Mouse (Mus musculus) CD8-positive naive resting alpha-beta T cell, adult 2 months (primary cell): Measurements from ENCODE around the gene Slamf8.

Source experiments
- DNase-seq, 2 experiments: peaks; one replicate each; pipeline ENCODE4 v3.0.0; 2022; ENCODE audit warnings: low read depth in 2 of 2, low spot score in 2 of 2

Slamf8 gene

DNA sequence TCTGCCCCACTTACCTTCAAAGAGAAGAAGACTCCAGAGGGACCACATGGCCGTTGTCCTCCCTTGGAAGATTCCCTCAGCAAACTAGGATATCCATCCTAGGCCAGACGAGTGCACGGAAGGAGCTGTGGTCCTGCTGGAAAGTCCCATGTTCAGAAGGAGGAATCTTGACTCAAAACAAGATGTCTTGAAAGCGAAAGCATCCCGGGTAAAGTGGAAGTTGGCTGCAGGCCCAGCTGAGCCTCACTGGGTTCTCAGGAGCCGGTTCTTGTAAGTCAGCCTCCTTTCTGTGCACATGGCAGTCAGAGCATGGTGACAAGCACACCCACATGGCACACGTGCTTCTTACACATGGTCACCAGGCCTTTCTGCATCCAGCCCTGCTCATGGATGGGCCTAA, at the start of gene Slamf8:
Gene Slamf8, minus strand, starts transcription at position 184 of the 400 bp plus-strand sequence.
- DNase-seq: no peak

DNA sequence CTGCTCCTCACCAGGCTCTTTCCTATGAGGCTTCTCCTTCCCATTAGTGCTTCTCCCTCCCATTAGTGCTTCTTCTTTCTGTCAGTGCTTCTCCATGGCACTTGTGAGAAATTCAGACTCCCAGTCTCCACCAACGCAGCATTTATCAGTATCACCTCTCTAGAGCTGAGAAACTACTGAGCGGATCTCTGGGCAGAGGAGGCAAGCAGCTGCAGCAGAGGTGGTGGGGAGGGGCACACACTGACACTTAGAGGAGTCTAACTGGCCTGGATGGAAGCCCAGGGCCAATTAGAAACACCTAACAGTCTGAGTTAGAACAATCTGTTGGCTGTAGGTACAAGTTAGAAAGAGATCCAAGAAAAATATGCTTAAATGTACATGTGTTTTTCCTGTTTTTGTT, 48.4 kb upstream of the Slamf8 start:
- no peak for DNase-seq

DNA sequence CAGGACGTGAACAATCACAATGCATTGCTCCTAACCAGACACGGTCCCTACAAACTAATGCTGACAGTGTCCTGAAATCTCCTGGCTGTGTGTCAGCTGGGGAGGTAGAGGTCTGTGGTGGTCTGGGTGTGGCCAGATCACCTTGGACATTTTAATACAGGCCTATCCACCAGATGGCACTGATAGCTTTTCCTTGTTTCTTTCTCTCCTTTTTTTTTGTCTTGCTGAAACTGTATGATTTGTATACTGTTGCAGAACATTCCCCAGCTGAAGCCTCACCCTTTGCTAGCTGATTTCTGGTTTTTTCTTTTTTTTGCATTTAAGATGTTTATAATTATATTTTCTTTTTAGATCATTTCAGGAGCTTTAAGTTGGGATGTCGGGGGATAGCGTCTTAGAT, 47.4 kb upstream of the Slamf8 start:
- no peak for DNase-seq

DNA sequence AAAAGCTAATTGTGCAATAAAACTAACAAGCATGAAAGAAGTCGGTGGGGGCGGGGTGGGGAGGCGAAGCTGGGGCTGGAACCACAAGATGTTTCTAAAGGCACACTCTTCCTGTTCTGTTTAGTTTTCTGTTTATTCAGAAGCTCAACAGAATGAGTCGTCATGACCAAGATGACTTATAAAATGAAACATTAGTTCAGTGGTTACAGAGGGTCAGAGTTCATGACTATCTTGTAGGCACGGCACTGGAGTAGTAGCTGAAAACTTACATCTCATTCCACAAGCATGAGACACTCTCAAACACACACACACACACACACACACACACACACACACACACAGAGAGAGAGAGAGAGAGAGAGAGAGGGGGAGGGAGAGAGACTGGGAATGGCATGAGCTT, 45.9 kb upstream of the Slamf8 start:
- DNase-seq: no peak

DNA sequence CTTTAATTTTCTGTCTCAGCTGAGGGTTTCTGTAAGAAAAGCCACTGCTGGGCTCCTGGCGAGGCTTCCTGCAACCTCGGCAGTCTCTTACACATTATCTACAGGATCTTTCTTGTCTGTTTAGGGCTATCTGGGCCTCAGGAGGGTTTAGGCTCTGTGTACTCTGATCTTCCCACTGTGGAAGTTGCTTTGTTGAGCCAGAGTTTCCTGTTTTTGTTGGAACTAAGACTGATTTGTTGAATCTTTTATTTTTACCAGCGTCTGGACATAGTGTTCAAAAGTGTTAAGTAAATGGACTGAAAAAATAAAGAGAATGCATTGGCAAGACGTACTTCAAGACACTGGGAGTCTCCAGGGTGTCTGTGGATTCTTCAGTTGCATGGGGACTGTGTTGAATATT, 44.9 kb upstream of the Slamf8 start:
- DNase-seq: no peak

DNA sequence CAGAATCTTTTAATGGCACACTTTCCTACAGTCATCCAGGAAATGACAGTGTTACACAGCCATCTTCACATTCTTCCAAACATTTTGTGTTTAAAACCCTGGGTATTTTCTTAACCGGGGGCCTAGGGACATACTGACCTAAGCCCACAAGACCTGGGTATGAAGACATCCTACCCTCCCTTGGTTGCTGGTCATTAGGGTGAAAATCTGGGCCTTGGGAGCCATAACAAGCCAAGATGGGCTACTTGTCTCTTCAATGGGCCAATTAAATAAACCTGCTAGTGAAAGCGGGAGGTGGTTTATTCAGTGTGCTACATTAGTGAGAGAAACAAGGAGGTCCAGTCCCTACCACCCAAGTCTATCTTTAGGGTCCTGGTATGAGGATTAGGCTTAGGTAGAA, 43.8 kb upstream of the Slamf8 start:
- DNase-seq: no peak

DNA sequence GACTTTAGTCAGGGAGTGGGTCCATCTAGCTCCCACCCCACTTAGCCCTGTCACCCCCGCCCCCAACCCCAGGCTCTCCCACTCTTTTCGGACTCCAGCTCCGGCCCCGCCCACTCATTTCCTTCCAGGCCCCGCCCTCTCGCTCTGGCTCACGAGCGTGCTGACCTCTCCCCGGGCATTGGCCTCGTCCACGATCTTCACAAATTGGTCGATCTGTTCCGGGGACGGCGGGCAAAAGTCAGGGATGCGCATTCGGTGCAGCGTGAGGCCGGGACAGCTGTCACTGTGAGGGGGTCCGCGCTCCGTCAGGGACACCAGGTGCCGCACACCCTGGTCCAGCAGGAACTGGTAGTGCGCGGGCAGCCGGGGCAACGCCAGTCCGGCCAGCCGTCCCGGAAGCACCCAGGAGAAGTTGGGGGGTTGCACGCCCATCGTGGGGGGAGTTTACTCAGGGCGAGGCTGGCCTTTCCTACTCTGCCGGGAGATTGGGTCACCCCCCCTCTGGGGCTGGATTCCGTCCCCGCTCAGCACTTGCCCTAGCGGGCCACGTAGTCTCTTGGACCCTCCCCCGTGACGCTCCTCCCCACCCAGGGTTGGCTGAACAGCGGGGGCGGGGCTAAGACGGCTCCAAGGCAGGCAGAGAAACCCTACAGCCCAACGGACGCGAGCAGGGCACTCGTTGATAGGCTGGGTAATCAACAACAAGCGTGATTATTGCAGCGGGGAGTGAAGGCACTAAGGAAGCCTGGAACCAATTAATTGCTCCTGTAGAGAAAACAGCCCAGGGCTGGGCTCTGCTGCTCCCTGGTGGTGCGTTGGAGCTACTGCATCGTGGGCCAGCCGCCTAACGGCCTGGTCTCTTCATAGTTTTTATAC, 42.3 kb upstream of the Slamf8 start, which contains the start of gene Dusp23:
Gene Dusp23, minus strand, starts transcription at position 512 of the 876 bp plus-strand sequence.
- DNase-seq: peak; percentile 89 to 90

DNA sequence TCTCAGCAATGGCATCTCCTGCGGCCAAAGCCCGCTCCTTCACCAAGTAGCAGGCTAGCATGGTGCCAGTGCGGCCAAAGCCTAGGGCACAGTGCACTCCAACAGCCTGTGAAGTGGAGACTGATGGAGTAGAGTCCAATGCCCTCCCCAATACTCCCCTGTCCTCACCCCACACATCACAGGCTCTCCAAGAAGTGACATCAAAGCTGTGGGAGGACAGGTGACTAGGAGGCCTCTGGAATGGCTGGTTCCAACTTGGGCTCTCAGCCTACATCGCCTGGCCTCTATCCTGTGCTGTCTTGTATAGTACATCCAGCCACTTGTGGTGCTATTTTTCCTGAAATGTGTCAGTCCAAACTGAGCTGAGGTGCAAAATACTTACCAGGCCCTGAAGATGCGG, 41.4 kb upstream of the Slamf8 start:
- DNase-seq: no peak

DNA sequence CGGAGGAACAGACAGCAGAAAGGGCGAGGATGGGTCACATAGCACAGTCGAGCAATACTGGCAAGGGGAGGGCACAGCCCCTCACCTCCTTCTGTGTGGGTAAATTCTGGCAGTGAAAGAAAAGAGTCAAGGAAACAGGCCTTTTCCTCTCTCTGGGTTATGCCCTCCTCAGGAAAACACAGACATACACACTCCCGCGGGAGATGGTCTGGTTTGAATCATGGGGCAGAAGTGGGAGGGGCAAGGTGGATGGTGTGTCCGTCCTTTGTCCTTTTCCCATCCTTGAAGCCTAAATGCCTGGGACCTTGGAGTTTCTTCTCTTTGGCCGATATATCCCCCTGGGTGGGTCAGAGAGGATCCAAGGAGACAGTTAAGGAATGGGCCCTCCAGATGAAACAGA, 39.5 kb upstream of the Slamf8 start:
- DNase-seq: no peak

DNA sequence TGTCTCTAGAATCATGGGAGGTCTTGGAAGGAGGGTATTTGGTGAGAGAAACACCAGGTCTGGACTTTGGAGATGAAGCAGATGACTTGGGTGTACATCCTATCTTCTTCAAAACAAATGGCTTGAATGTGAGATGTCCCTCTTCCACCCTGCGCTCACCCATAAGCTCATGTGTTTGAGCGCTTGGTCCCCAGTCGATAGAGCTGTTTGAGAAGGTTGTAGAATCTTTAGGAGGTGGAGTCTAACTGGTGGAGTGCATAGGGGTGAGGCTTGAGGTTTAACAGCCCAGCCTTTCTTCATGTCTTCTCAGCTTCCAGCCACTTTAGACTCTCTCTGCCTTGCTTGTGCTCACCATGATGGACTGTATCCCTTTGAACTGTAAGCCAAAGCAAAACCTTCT, 35.9 kb upstream of the Slamf8 start:
- no peak for DNase-seq

DNA sequence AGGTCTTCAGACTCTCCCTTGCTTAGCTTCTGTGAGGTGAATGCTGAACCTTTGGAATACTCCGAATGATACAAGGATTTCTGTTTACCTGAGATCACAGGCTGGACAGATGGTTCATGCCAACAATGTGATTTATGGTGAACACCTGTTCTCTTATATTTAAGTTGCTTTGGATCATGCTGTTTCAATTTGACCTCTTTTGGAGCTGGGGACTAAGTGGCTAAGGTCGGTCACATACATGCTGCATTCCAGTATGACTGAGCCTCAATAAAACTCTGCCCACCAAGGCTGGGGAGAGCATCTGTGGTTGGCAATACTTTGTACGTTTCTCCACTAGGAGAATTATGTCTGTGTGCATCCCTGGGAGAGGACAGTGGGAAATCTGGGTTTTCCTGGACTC, 33.7 kb upstream of the Slamf8 start:
- DNase-seq: no peak

DNA sequence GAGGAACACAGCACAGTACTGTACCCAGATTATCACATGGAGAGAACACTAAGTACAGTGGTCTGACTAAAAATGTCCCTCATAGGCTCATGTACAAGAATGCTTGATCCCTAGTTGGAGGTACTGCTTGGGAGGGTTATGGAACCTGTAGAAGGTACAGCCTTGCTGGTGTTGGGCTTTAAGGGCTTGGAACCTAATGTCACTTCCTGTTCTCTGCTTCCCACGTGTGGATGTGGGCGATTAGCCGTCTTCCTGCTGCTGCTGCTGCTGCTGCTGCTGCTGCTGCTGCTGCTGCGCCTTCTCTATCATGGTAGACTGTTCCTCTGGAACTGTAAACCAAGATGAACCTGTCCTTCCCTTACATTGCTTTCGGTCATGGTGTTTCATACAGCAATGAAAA, 33.2 kb upstream of the Slamf8 start:
- no peak for DNase-seq

DNA sequence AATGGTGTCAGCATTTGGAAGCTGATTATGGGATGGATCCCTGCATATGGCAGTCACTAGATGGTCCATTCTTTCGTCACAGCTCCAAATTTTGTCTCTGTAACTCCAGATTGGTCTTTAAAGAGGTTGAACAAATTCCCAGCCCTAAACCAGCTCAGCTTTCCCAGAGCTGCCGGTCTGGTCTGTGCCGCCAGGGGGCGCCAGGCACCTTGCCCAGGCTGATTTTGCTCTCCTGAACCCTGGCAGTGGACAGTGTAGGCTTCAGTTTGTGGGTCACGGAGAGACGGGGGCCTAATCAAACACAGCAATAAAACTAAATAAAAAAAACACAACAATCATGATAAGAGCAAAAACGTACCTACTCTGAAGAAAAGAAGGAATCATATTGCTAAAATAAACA, 28.9 kb upstream of the Slamf8 start:
- peak; percentile 52 to 62 for DNase-seq

DNA sequence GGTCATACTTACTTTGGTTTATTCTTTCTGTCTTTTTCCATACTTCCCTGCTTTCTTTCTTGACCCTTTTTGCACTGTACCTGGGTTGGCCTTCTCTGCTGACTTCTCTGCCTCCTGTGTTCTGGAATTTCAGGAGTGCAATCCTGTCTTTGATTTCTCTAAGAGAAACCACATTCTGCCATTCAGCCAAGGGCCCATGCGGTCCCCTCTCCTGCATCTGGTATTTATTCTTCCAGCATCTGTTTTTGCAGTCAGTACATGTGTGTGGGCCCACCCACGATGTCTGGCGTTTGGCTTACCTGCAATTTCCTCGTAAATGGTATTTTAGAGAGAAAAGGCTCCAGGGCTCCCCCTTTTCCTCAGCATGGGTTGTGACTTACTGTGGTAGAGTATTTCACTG, 27.8 kb upstream of the Slamf8 start:
- no peak for DNase-seq

DNA sequence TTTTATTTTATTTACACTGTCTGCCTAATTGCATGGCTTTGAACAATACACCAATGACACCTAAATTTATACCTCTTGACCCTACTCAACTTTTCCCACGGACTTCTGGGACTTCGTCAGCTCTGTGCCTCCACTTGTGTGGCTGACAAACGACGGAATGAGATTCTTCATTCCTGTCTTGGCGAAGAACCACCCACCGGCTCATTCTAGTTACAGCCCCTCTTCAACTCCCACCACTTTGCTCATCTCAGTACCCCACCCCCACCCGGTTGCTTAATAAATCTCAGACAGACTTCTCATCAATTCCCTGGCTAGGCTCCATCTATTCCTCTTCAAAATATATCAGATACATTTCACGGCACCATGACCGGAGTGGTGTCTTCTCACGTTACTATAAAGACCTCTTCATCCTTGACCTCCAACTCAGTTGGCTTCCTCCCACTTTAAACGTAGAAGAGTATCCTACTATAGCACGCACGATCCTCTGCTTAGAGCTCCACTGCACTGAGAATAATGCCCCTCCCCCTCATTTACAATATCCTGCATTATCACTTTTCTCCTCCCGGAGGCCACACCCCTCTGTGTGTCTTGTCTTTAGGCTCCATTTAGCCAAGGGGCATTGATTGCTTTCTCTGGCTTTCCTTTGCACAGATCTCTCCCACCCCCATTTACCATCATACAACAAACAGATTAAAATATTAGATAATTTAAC, 27.2 kb upstream of the Slamf8 start:
- no peak for DNase-seq

DNA sequence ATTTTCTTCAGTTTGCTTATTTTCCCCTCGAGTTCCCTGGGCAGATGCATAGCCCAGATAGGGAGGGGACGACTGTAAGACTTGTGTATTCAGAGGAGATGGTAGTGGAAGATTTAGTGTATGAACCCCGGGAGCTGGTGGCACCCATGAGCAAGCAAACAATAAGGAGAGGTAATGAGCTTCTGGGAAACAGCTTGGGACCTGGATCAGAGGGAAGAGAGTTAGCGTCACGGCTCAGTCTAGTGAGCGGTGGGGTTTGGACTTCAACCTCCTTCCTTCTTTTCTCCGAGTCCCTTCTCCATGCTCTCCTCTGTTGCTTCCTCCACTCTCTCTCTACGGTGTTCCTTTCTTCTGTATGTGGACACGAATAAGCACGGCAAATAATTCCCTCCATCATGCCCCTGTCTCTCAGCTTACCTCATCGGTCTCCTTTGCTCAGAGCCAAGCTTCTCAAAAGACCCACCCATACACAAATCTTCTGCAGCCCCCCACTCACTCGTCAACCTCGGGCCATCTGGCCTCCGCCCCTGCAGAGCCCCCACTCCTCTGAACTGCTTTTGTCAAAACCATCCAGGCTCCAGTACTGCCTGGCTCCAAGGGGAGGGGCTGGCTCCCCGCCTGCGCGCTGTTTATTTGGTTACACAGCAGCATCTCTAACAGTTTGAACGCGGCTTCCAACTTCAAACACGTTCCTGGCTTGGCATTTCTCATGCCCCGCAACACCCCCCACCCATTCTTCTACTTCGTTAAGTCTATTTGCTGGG, 26.4 kb upstream of the Slamf8 start:
- no peak for DNase-seq

DNA sequence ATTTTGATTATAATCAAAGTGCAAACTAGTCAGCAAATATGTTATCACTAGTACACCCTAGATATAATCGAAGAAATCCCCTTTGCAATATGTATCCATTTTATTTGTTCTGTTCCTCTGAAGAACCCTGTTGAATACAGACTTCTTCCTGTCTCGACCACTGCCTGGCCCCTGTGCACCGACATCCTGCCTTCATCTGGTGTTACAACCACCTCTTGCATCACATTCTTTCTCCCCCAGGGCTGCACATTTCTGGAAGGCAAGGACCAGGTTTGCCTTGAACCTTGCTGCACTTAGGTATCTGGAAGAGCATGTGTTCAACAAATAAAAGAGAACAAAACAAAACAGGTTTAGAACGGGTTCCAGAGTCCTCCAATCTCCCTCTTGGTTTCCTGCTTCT, 25.0 kb upstream of the Slamf8 start:
- no peak for DNase-seq

DNA sequence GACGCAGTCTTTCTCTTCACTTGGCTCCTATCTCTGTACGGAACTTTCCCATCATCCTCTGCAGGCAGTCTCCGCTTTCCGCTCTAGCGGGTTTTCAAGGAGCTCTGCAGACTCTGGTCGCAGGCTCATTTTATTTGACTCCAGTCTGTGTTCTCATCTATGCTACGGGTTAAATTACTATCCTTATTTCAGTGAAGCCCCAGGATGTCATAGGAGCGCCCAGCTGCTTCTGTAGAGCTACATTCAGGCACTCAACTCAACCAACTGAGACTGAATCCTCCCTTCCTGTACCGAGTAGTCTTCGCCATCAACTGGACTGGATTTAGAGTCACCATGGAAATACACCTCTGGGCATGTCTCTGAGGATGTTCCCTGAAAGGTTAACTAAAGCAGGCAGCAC, 24.3 kb upstream of the Slamf8 start:
- DNase-seq: no peak

DNA sequence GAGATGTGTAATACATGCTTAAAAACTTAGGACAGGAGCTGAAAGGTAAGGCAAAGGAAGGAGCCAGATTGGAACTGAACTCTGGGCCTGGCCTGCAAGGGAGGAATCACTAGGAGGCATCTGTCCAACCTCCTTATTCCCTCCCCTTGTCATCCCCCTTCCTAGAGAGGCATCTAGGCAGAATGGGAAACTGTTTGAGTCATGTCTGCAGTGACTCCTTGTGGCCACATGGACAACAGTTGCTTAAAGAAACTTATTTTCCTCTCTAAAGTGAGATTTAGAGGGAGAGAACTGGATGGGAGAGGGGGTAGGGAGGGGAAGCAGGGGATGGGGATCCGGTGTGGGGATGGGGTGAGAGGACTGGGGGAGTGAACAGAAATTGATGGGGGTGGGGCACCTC, 22.4 kb upstream of the Slamf8 start:
- no peak for DNase-seq

DNA sequence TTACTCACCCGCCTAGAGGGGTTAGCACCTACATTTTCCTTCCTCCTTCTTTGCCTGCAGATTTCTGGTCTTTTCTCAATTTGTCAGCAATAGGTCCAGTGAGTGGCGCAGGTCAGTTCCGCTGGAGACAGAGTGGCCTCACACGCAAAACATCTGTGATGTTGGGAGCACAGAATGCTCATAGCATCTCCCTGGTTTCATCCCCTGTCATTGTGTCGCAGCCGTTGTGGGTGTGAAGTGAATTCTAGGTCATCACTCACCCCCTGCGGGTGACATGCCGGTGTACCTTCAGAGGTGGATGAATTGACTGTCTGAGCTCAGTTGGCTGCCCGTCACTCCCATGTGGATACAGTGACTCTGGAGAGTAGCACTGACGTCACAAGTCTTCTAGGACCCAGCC, 20.9 kb upstream of the Slamf8 start:
- no peak for DNase-seq

DNA sequence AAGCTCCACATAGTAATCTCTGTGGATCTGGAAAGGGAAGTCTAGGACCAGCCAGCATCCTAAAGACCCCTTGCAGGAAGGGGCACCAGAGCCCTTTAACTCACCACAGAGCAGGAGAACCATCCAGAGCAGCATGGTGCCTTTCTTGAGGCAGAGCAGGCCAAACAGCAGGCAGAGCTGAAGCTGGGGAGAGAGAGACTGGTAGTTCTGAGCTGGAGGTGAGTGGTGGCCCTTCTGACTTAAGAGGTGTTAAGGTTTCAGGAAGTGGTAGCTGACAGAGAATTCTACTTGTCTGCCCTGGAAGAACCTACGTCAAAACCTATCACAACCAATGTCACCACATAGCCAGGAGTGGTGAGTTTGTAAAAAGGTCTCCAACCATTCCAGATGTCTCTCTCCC, 12.0 kb upstream of the Slamf8 start, which contains the start of gene Fcrl6:
Gene Fcrl6, minus strand, starts transcription at position 226 of the 400 bp plus-strand sequence.
- no peak for DNase-seq

DNA sequence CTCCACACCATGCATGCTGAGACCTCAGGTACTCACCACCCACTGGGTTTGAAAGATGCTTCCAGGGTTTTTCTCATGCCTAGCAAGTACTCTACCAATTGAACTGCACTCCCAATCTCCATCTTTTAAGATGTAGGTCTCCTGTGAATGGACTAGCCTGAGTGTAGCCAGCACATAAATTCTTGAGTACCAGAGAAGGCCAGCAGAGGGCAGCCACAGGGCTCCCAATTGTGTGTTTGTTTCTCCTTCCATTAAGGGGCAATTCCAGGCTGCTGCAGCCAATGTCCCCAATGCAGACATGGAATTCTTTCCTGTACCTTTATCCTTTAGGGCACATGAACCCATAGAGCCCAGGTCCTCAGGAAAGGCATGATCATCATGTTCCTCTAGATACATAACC, 4.1 kb upstream of the Slamf8 start:
- DNase-seq: peak in 1 of 2 experiments; percentile 11
